Mouse (Mus musculus) hindbrain, postnatal 0 days (tissue): ENCODE data around the gene Upk3b. TPM values are rescaled to one million over a fixed set of nuclear protein-coding genes. Genes with fewer than 3 reads are reported as not detected.

Experiments
- ATAC-seq: fragments of 200-750 bp; cut with Nextera tagmentation; 2 replicates; pipeline ENCODE4 v1.8.0; 2017; ENCODE audit warnings: mild to moderate bottlenecking, moderate TSS enrichment, moderate library complexity
- DNase-seq: peaks from one replicate; pipeline ENCODE4 v3.0.0-alpha.2; 2015; ENCODE audit warnings: low spot score
- H3K27ac ChIP-seq: fragments of 300-500 bp; sonication (generic); 2 replicates; pipeline ENCODE4 v1.5.1; 2014; ENCODE audit warnings: mild to moderate bottlenecking
- H3K27me3 ChIP-seq: fragments of 300-500 bp; sonication (generic); 2 replicates; pipeline ENCODE4 v1.6.1; 2014; ENCODE audit warnings: low read length, mixed read lengths; ENCODE audit not compliant: insufficient read depth
- H3K36me3 ChIP-seq: fragments of 300-500 bp; sonication (generic); 2 replicates; pipeline ENCODE4 v1.6.1; 2014; ENCODE audit warnings: low read length, mixed read lengths; ENCODE audit not compliant: insufficient read depth
- H3K4me1 ChIP-seq: fragments of 300-500 bp; sonication (generic); 2 replicates; pipeline ENCODE4 v1.6.1; 2014; ENCODE audit warnings: antibody characterized with exemption, low read length, mixed read lengths; ENCODE audit not compliant: insufficient read depth
- H3K4me2 ChIP-seq: fragments of 300-500 bp; sonication (generic); 2 replicates; pipeline ENCODE4 v1.6.1; 2014; ENCODE audit warnings: low read depth, mild to moderate bottlenecking, low read length, moderate library complexity, mixed read lengths
- H3K4me3 ChIP-seq: fragments of 300-500 bp; sonication (generic); 2 replicates; pipeline ENCODE4 v1.5.1; 2014; ENCODE audit warnings: low read length
- H3K9ac ChIP-seq: fragments of 300-500 bp; sonication (generic); replicated peaks from 2 replicates; pipeline ENCODE4 v1.6.1; 2014; ENCODE audit warnings: mild to moderate bottlenecking, low read length, moderate library complexity, mixed read lengths
- H3K9me3 ChIP-seq: fragments of 300-500 bp; sonication (generic); 2 replicates; pipeline ENCODE4 v1.6.1; 2016; ENCODE audit warnings: low read length, mixed read lengths
- CTCF ChIP-seq: IDR thresholded peaks from 2 replicates; pipeline ENCODE4 v1.5.1; 2016; ENCODE audit warnings: antibody characterized with exemption, control low read depth, low read depth
- WGBS: fragments of 180-500 bp; shearing (Covaris S2); extraction: QIAGEN DNeasy Blood & Tissue Kit; methylation state at CpG from one replicate; pipeline ENCODE4 v1.1.7; 2014; 5-methylcytosine and 5-hydroxymethylcytosine counted together
- polyA plus RNA-seq: library from polyadenylated mRNA; unstranded; fragments of >200 nt; fragmentation: Nextera tagmentation; extraction: Ambion mirVana; gene quantifications from 2 replicates; pipeline ENCODE4 v1.2.1, GENCODE M21; 2015
- total RNA-seq: library from RNA; depleted of rRNA; stranded (reverse); fragments of >200 nt; gene quantifications from 2 replicates; pipeline ENCODE4 v1.2.3, GENCODE M21; 2014; rRNA removed

Upk3b gene
- total and polyA plus RNA-seq, 2 experiments from 2014 or later, result not detected

- DNase-seq, result no peak
- no peak overlapping the region for H3K9ac ChIP-seq
- peaks cover 6% of the 10 kb centered on the region; the same call in 1 of the 2 replicates for H3K36me3 ChIP-seq
- no peak overlapping the region for H3K27ac ChIP-seq
- no peak overlapping the region for H3K4me3 ChIP-seq
- H3K4me1 ChIP-seq, result no peaks in the 10 kb centered on the region
- H3K27me3 ChIP-seq, result no peaks in the 10 kb centered on the region
- H3K4me2 ChIP-seq, result no peak overlapping the region
- no peak for TF ChIP-seq CTCF
- 69% methylated on average over 5 of the region's 5 CpGs for WGBS
- no peaks in the 10 kb centered on the region for H3K9me3 ChIP-seq
- no peak for ATAC-seq
Measured at GRCm38 (mm10) chr5:136091927-136092326, 53.6 kb downstream of the Upk3b start.

GRCm38 (mm10) chr5:136094249-136095010 lies 56.1 kb downstream of the Upk3b start:
- DNase-seq (no peak), ATAC-seq (no peak)
- peaks cover 6% of the 10 kb centered on the region; the same call in 1 of the 2 replicates for H3K36me3 ChIP-seq
- WGBS, result 40% methylated on average over 8 of the region's 8 CpGs
- H3K9ac ChIP-seq, result no peak overlapping the region
- H3K4me2 ChIP-seq, result no peak overlapping the region
- no peak overlapping the region for H3K4me3 ChIP-seq
- no peak for TF ChIP-seq CTCF
- no peaks in the 10 kb centered on the region for H3K27me3 ChIP-seq
- no peaks in the 10 kb centered on the region for H3K4me1 ChIP-seq
- no peaks in the 10 kb centered on the region for H3K9me3 ChIP-seq
- no peak overlapping the region for H3K27ac ChIP-seq

GRCm38 (mm10) chr5:136095089-136095488 lies 56.8 kb downstream of the Upk3b start:
- no peak for ATAC-seq

More at GRCm38 (mm10) chr5:136095089-136095488, 56.8 kb downstream of the Upk3b start:
- H3K4me1 ChIP-seq, result no peaks in the 10 kb centered on the region
- no peak overlapping the region for H3K4me2 ChIP-seq
- H3K4me3 ChIP-seq, result no peak overlapping the region
- H3K9ac ChIP-seq, result no peak overlapping the region
- DNase-seq, result no peak
- H3K27ac ChIP-seq, result no peak overlapping the region
- TF ChIP-seq CTCF, result no peak
- H3K9me3 ChIP-seq, result no peaks in the 10 kb centered on the region
- no peaks in the 10 kb centered on the region for H3K27me3 ChIP-seq
- H3K36me3 ChIP-seq, result peaks cover 6% of the 10 kb centered on the region; the same call in 1 of the 2 replicates
- 74% methylated on average over 7 of the region's 7 CpGs for WGBS

Other genes with a start within 250 kb of the Upk3b start
- 75.8 and 106 TPM in 2 replicates for gene Srrm3, start 231.6 kb upstream of the Upk3b start, total RNA-seq
- 50.8 and 55.7 TPM in 2 replicates for gene Srrm3, start 231.6 kb upstream of the Upk3b start, polyA plus RNA-seq
- 29.4 and 29.6 TPM in 2 replicates for gene Hspb1, start 150.6 kb upstream of the Upk3b start, total RNA-seq
- 28.0 and 30.0 TPM in 2 replicates for gene Hspb1, start 150.6 kb upstream of the Upk3b start, polyA plus RNA-seq
- 334 and 336 TPM in 2 replicates for gene Ywhag, start 103.9 kb upstream of the Upk3b start, total RNA-seq
- 734 and 782 TPM in 2 replicates for gene Ywhag, start 103.9 kb upstream of the Upk3b start, polyA plus RNA-seq
- 6.5 and 18.9 TPM in 2 replicates for gene Ssc4d, start 64.0 kb upstream of the Upk3b start, total RNA-seq
- gene Ssc4d, start 64.0 kb upstream of the Upk3b start, polyA plus RNA-seq, result 3.6 and 3.8 TPM in 2 replicates
- gene Zp3, start 58.4 kb upstream of the Upk3b start, total RNA-seq, result 0.10 TPM in 1 of 2 replicates, not detected in the other
- 0.18 and 0.39 TPM in 2 replicates for gene Zp3, start 58.4 kb upstream of the Upk3b start, polyA plus RNA-seq
- 23.5 and 28.6 TPM in 2 replicates for gene Dtx2, start 43.7 kb upstream of the Upk3b start, total RNA-seq
- gene Dtx2, start 43.7 kb upstream of the Upk3b start, polyA plus RNA-seq, result 17.4 and 17.9 TPM in 2 replicates
- not detected in 2 replicates for gene Upk3bl, start 16.0 kb downstream of the Upk3b start, total RNA-seq
- gene Upk3bl, start 16.0 kb downstream of the Upk3b start, polyA plus RNA-seq, result 0.14 TPM in 1 of 2 replicates, not detected in the other
- 27.0 and 27.5 TPM in 2 replicates for gene Rasa4, start 45.4 kb downstream of the Upk3b start, total RNA-seq
- 19.2 and 19.4 TPM in 2 replicates for gene Rasa4, start 45.4 kb downstream of the Upk3b start, polyA plus RNA-seq
- gene Polr2j, start 78.1 kb downstream of the Upk3b start, total RNA-seq, result 94.2 and 159 TPM in 2 replicates
- gene Polr2j, start 78.1 kb downstream of the Upk3b start, polyA plus RNA-seq, result 235 and 245 TPM in 2 replicates
- 32.9 and 35.8 TPM in 2 replicates for gene Lrwd1, start 97.6 kb downstream of the Upk3b start, total RNA-seq
- gene Lrwd1, start 97.6 kb downstream of the Upk3b start, polyA plus RNA-seq, result 16.8 and 17.7 TPM in 2 replicates
- gene Alkbh4, start 97.7 kb downstream of the Upk3b start, total RNA-seq, result 17.6 and 21.9 TPM in 2 replicates
- gene Alkbh4, start 97.7 kb downstream of the Upk3b start, polyA plus RNA-seq, result 15.2 and 15.4 TPM in 2 replicates
- 122 and 148 TPM in 2 replicates for gene Orai2, start 132.2 kb downstream of the Upk3b start, total RNA-seq
- gene Orai2, start 132.2 kb downstream of the Upk3b start, polyA plus RNA-seq, result 50.6 and 56.8 TPM in 2 replicates
- 11.2 and 15.1 TPM in 2 replicates for gene Prkrip1, start 160.5 kb downstream of the Upk3b start, total RNA-seq
- gene Prkrip1, start 160.5 kb downstream of the Upk3b start, polyA plus RNA-seq, result 58.7 and 59.0 TPM in 2 replicates
- 41.7 and 49.6 TPM in 2 replicates for gene Sh2b2, start 208.1 kb downstream of the Upk3b start, total RNA-seq
- 14.4 and 15.3 TPM in 2 replicates for gene Sh2b2, start 208.1 kb downstream of the Upk3b start, polyA plus RNA-seq